Mouse (Mus musculus): Measurements from ENCODE around the gene Havcr1. TPM values are rescaled to one million over a fixed set of nuclear protein-coding genes. Genes with fewer than 3 reads are reported as not detected.

The Havcr1 gene
- polyA plus RNA-seq (2012; rRNA removed): 0.05 TPM in 1 of 2 replicates, not detected in the other

GRCm38 (mm10) chr11:46735076-46735475 is at the start of gene Havcr1:
Gene Havcr1, plus strand, starts transcription at chr11:46735080.

GRCm38 (mm10) chr11:46706664-46707356 is 28.1 kb upstream of the Havcr1 start, which contains the start of gene Timd2:
Gene Timd2, minus strand, starts transcription at chr11:46707061.

GRCm38 (mm10) chr11:46810511-46810910 is 75.6 kb downstream of the Havcr1 start, which contains the start of gene Timd4:
Gene Timd4, plus strand, starts transcription at chr11:46810800.

Other genes starting within 250 kb of the Havcr1 start
- not detected in 2 replicates for gene Gm12169, start 210.9 kb upstream of the Havcr1 start, polyA plus RNA-seq (2012; rRNA removed)
- 0.05 TPM in 1 of 2 replicates, not detected in the other for gene BC053393, start 163.5 kb upstream of the Havcr1 start, polyA plus RNA-seq (2012; rRNA removed)
- not detected in 2 replicates for gene Dppa1, start 105.8 kb upstream of the Havcr1 start, polyA plus RNA-seq (2012; rRNA removed)
- gene Timd2, start 28.0 kb upstream of the Havcr1 start, polyA plus RNA-seq (2012; rRNA removed): 0.04 and 0.05 TPM in 2 replicates
- 0.04 TPM in 1 of 2 replicates, not detected in the other for gene Timd4, start 75.7 kb downstream of the Havcr1 start, polyA plus RNA-seq (2012; rRNA removed)

Data from central nervous system, embryonic 18 days (tissue).